Mouse (Mus musculus) adrenal gland, adult 8-10 months (tissue): ENCODE data around the gene Gm17087. TPM values are rescaled to one million over a fixed set of nuclear protein-coding genes. Genes with fewer than 3 reads are reported as not detected.

Experiments used
- DNase-seq: peaks from one replicate; pipeline ENCODE4 v3.0.0; 2022
- total RNA-seq, 4 experiments: library from RNA; stranded (reverse); gene quantifications; 2 replicates each; pipeline ENCODE4 v1.2.4; 2022

Gene Gm17087
- total RNA-seq: not detected

GRCm38 (mm10) chr17:8566850-8567249 is at the start of gene Gm17087:
Gene Gm17087 (minus strand): TSS chr17:8566950.
- DNase-seq: no peak

- DNase-seq: peak; percentile 63
Measured at GRCm38 (mm10) chr17:8613882-8614551, 47.3 kb upstream of the Gm17087 start.

GRCm38 (mm10) chr17:8611916-8612315 is 45.2 kb upstream of the Gm17087 start:
- DNase-seq: no peak

- DNase-seq: no peak
Measured at GRCm38 (mm10) chr17:8606695-8607094, 39.9 kb upstream of the Gm17087 start.

GRCm38 (mm10) chr17:8605921-8606320 is 39.2 kb upstream of the Gm17087 start:
- no peak for DNase-seq

GRCm38 (mm10) chr17:8602976-8603375 is 36.2 kb upstream of the Gm17087 start:
- DNase-seq: no peak

GRCm38 (mm10) chr17:8597790-8598189 is 31.0 kb upstream of the Gm17087 start:
- peak; percentile 41 for DNase-seq

GRCm38 (mm10) chr17:8592427-8593277 is 25.9 kb upstream of the Gm17087 start:
- peak; percentile 46 for DNase-seq

GRCm38 (mm10) chr17:8581579-8581978 is 14.8 kb upstream of the Gm17087 start:
- DNase-seq: no peak

GRCm38 (mm10) chr17:8580360-8580759 is 13.6 kb upstream of the Gm17087 start:
- DNase-seq: no peak

- DNase-seq: no peak
Measured at GRCm38 (mm10) chr17:8573542-8574260, 7.0 kb upstream of the Gm17087 start.

GRCm38 (mm10) chr17:8562886-8563280 is 3.9 kb downstream of the Gm17087 start:
- DNase-seq: no peak

- peak; percentile 61 for DNase-seq
Measured at GRCm38 (mm10) chr17:8562101-8562885, 4.5 kb downstream of the Gm17087 start.

GRCm38 (mm10) chr17:8557926-8558325 is 8.8 kb downstream of the Gm17087 start:
- DNase-seq: no peak

GRCm38 (mm10) chr17:8556223-8556622 is 10.5 kb downstream of the Gm17087 start:
- DNase-seq: no peak

GRCm38 (mm10) chr17:8555785-8556184 is 11.0 kb downstream of the Gm17087 start:
- DNase-seq: no peak

GRCm38 (mm10) chr17:8554219-8554618 is 12.5 kb downstream of the Gm17087 start:
- no peak for DNase-seq

- DNase-seq: no peak
Measured at GRCm38 (mm10) chr17:8553601-8554000, 13.1 kb downstream of the Gm17087 start.

GRCm38 (mm10) chr17:8552346-8553035 is 14.3 kb downstream of the Gm17087 start:
- no peak for DNase-seq

GRCm38 (mm10) chr17:8551641-8552040 is 15.1 kb downstream of the Gm17087 start:
- no peak for DNase-seq

- DNase-seq: no peak
Measured at GRCm38 (mm10) chr17:8548733-8549132, 18.0 kb downstream of the Gm17087 start.

GRCm38 (mm10) chr17:8546366-8546765 is 20.4 kb downstream of the Gm17087 start:
- peak; percentile 46 for DNase-seq
